ENCODE assay signal across 15 mouse cellular contexts in the genomic region with DNA sequence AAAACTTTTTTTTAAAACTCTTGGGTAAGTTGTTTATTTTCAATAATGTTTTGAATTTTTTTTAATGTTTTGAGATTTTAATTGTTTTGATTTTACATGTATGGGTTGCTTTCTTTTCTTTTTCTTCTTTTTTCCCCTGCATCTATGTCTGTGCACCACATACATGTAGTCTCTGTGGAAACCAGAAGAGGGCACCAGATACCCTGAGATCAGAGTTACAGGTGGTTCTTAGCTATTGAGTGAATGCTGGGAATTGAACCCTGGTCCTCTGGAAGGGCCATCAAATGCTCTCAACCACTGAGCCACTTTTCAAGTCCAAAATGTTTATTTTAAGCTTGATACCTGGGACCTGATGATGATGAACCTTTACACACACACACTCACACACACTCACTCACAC.
DNase-seq lines count a peak whose midpoint lies in the region; ATAC-seq and TF ChIP-seq lines count a peak whose summit lies in the region.
"Had no signal": no experiment of that assay in that cellular context is flagged by ENCODE, and none has a peak within 500 bp of the region (broad histone marks: within the 10 kb centered on the region; RNA-seq: fewer than 3 reads in every experiment).

No protein-coding gene starts in this region.

- H3K27me3 ChIP-seq in heart, postnatal 0 days (ENCODE audit: control insufficient read depth, insufficient read depth, low read length) = no peaks in the 10 kb centered on the region
- no peaks in the 10 kb centered on the region for H3K27me3 ChIP-seq in heart, embryonic 12.5 days (replicated peaks)
- H3K27me3 ChIP-seq in liver, embryonic 14.5 days (ENCODE audit: control insufficient read depth, insufficient read depth, low read length) = no peaks in the 10 kb centered on the region
- H3K27me3 ChIP-seq in liver, embryonic 12.5 days (replicated peaks) = no peaks in the 10 kb centered on the region
- no peaks in the 10 kb centered on the region for H3K27me3 ChIP-seq in E14TG2a.4 (ENCODE audit: insufficient read depth, low read length)
- H3K27me3 ChIP-seq: forebrain, embryonic 12.5 days; midbrain, embryonic 13.5 days had no signal

- 0 out of 2 replicates have a peak, but pooled peaks have one; percentile 16 for TF ChIP-seq CTCF in heart, postnatal 0 days (IDR thresholded peaks at IDR 0.05; ENCODE audit: low read depth)
- 0 out of 2 replicates have a peak, but pooled peaks have one; percentile 8 for TF ChIP-seq CTCF in liver, embryonic 14.5 days (IDR thresholded peaks at IDR 0.05; ENCODE audit: low read depth)
- peak; percentile 27; the same call in 1 of the 2 replicates for TF ChIP-seq CTCF in E14TG2a.4 (conservative IDR thresholded peaks at IDR 0.05; ENCODE audit: low read length)
- TF ChIP-seq CTCF in cortical plate, adult 2 months (IDR thresholded peaks at IDR 0.05; ENCODE audit: extremely low read depth, insufficient read depth, low read length) = 0 out of 2 replicates have a peak, but pooled peaks have one; percentile 4

- peaks cover 14% of the 10 kb centered on the region for H3K36me3 ChIP-seq in heart, postnatal 0 days (replicated peaks; ENCODE audit: control insufficient read depth, insufficient read depth, low read length)
- peaks cover 6% of the 10 kb centered on the region for H3K36me3 ChIP-seq in heart, embryonic 12.5 days
- no peaks in the 10 kb centered on the region for H3K36me3 ChIP-seq in liver, embryonic 14.5 days (replicated peaks; ENCODE audit: control insufficient read depth, insufficient read depth, low read depth)
- H3K36me3 ChIP-seq in liver, embryonic 12.5 days = peaks cover 14% of the 10 kb centered on the region
- peaks cover 49% of the 10 kb centered on the region for H3K36me3 ChIP-seq in E14TG2a.4 (ENCODE audit: insufficient read depth, low read length)
- H3K36me3 ChIP-seq: forebrain, embryonic 12.5 days had no signal

- TF ChIP-seq POLR2A in cortical plate, adult 2 months (IDR thresholded peaks at IDR 0.05; ENCODE audit: extremely low read depth, insufficient read depth, low read length) = no peak

- ATAC-seq in heart, postnatal 0 days (ENCODE audit: insufficient read depth, low read depth) = no peak
- ATAC-seq in heart, embryonic 12.5 days (ENCODE audit: insufficient number of reproducible peaks, low FRiP score) = no peak
- no peak for ATAC-seq in liver, embryonic 14.5 days (ENCODE audit: insufficient read depth)
- ATAC-seq in liver, embryonic 12.5 days = no peak
- ATAC-seq: midbrain, embryonic 13.5 days had no signal

- H3K4me1 ChIP-seq in heart, postnatal 0 days (ENCODE audit: control insufficient read depth, insufficient read depth) = no peaks in the 10 kb centered on the region
- H3K4me1 ChIP-seq in heart, embryonic 12.5 days (replicated peaks) = no peaks in the 10 kb centered on the region
- H3K4me1 ChIP-seq in liver, embryonic 14.5 days (replicated peaks; ENCODE audit: control insufficient read depth in 2 of 2, insufficient read depth in 2 of 2, low read length in 1 of 2) = no peaks in the 10 kb centered on the region
- H3K4me1 ChIP-seq in liver, embryonic 12.5 days = no peaks in the 10 kb centered on the region
- H3K4me1 ChIP-seq in E14TG2a.4 (replicated peaks; ENCODE audit: low read depth, low read length) = peaks cover 32% of the 10 kb centered on the region
- no peaks in the 10 kb centered on the region for H3K4me1 ChIP-seq in cortical plate, adult 2 months (ENCODE audit: control insufficient read depth, insufficient read depth, low read length)
- H3K4me1 ChIP-seq: forebrain, embryonic 12.5 days; midbrain, embryonic 13.5 days had no signal

- no peak for DNase-seq in heart, postnatal 0 days (ENCODE audit: low spot score)
- DNase-seq in liver, embryonic 14.5 days (ENCODE audit: low read depth in 3 of 3, low spot score in 3 of 3) = no peak
- no peak for DNase-seq in B cell, adult 2 months
- DNase-seq: adrenal gland, postnatal 10 days; cerebellum, adult 9-10 months; gastrocnemius, postnatal 25 days; right cerebral cortex, postnatal 25 days; thymus, adult 18-20 months; thymus, postnatal 4 days had no signal

- H3K4me2 ChIP-seq in heart, postnatal 0 days (ENCODE audit: low read depth, low read length) = no peak overlapping the region
- H3K4me2 ChIP-seq in heart, embryonic 12.5 days = no peak overlapping the region
- no peak overlapping the region for H3K4me2 ChIP-seq in liver, embryonic 14.5 days (ENCODE audit: low read depth)
- H3K4me2 ChIP-seq in liver, embryonic 12.5 days = no peak overlapping the region
- H3K4me2 ChIP-seq: forebrain, embryonic 12.5 days; midbrain, embryonic 13.5 days had no signal

- no peak overlapping the region for H3K27ac ChIP-seq in heart, postnatal 0 days (ENCODE audit: low read depth)
- no peak overlapping the region for H3K27ac ChIP-seq in heart, embryonic 12.5 days (ENCODE audit: poor library complexity, severe bottlenecking)
- no peak overlapping the region for H3K27ac ChIP-seq in liver, embryonic 14.5 days
- no peak overlapping the region for H3K27ac ChIP-seq in liver, embryonic 12.5 days
- no peak overlapping the region for H3K27ac ChIP-seq in cortical plate, adult 2 months (ENCODE audit: insufficient read depth, low read length)
- H3K27ac ChIP-seq: forebrain, embryonic 12.5 days; midbrain, embryonic 13.5 days had no signal

- H3K4me3 ChIP-seq in heart, postnatal 0 days (ENCODE audit: low read depth, low read length) = no peak overlapping the region
- no peak overlapping the region for H3K4me3 ChIP-seq in heart, embryonic 12.5 days
- H3K4me3 ChIP-seq in liver, embryonic 14.5 days (ENCODE audit: insufficient read depth in 1 of 2, low read depth in 2 of 2, low read length in 2 of 2) = no peak overlapping the region
- no peak overlapping the region for H3K4me3 ChIP-seq in liver, embryonic 12.5 days
- no peak overlapping the region for H3K4me3 ChIP-seq in E14TG2a.4 (replicated peaks; ENCODE audit: low read length)
- no peak overlapping the region for H3K4me3 ChIP-seq in cortical plate, adult 2 months (ENCODE audit: insufficient read depth, low read length)
- H3K4me3 ChIP-seq: forebrain, embryonic 12.5 days; midbrain, embryonic 13.5 days had no signal

- peaks cover 6% of the 10 kb centered on the region for H3K9me3 ChIP-seq in heart, postnatal 0 days (replicated peaks; ENCODE audit: control insufficient read depth, low read length)
- peaks cover 7% of the 10 kb centered on the region for H3K9me3 ChIP-seq in heart, embryonic 12.5 days (replicated peaks)
- peaks cover 2% of the 10 kb centered on the region for H3K9me3 ChIP-seq in liver, embryonic 14.5 days (ENCODE audit: control insufficient read depth, low read length)
- peaks cover 7% of the 10 kb centered on the region; the same call in 1 of the 2 replicates for H3K9me3 ChIP-seq in liver, embryonic 12.5 days (replicated peaks)
- H3K9me3 ChIP-seq in E14TG2a.4 (ENCODE audit: low read length) = peaks cover 6% of the 10 kb centered on the region; the same call in 1 of the 2 replicates

- TF ChIP-seq EP300 in heart, postnatal 0 days (IDR thresholded peaks at IDR 0.05; ENCODE audit: low read depth) = no peak
- no peak for TF ChIP-seq EP300 in liver, embryonic 14.5 days (IDR thresholded peaks at IDR 0.05; ENCODE audit: low read depth)

- no peak overlapping the region for H3K9ac ChIP-seq in heart, postnatal 0 days (replicated peaks; ENCODE audit: low read depth, low read length)
- no peak overlapping the region for H3K9ac ChIP-seq in heart, embryonic 12.5 days
- H3K9ac ChIP-seq in liver, embryonic 14.5 days (replicated peaks) = no peak overlapping the region
- no peak overlapping the region for H3K9ac ChIP-seq in liver, embryonic 12.5 days
- H3K9ac ChIP-seq: forebrain, embryonic 12.5 days; midbrain, embryonic 13.5 days had no signal
